Mouse (Mus musculus) heart, embryonic 11.5 days (tissue): ENCODE measurements around the gene Slc47a1. TPM values are rescaled to one million over a fixed set of nuclear protein-coding genes. Genes with fewer than 3 reads are reported as not detected.

Experiments
- ATAC-seq: fragments of 200-750 bp; cut with Nextera tagmentation; replicated peaks from 2 replicates; pipeline ENCODE4 v1.8.0; 2017; ENCODE audit warnings: moderate library complexity; ENCODE audit not compliant: insufficient number of reproducible peaks, low FRiP score, low TSS enrichment
- H3K27ac ChIP-seq: fragments of 300-500 bp; sonication (generic); 2 replicates; pipeline ENCODE4 v1.5.1; 2014; ENCODE audit warnings: mild to moderate bottlenecking, low read depth, low read length
- H3K27me3 ChIP-seq: fragments of 300-500 bp; sonication (generic); 2 replicates; pipeline ENCODE4 v1.6.1; 2014; ENCODE audit warnings: mild to moderate bottlenecking, low read length, mixed read lengths; ENCODE audit not compliant: control insufficient read depth, insufficient read depth
- H3K36me3 ChIP-seq: fragments of 300-500 bp; sonication (generic); 2 replicates; pipeline ENCODE4 v1.6.1; 2014; ENCODE audit warnings: mild to moderate bottlenecking, low read length, moderate library complexity, mixed read lengths; ENCODE audit not compliant: control insufficient read depth, insufficient read depth
- H3K4me1 ChIP-seq: fragments of 300-500 bp; sonication (generic); 2 replicates; pipeline ENCODE4 v1.6.1; 2014; ENCODE audit warnings: low read length; ENCODE audit not compliant: control insufficient read depth, insufficient read depth
- H3K4me2 ChIP-seq: fragments of 300-500 bp; sonication (generic); 2 replicates; pipeline ENCODE4 v1.6.1; 2014; ENCODE audit warnings: mild to moderate bottlenecking, moderate library complexity
- H3K4me3 ChIP-seq: fragments of 300-500 bp; sonication (generic); 2 replicates; pipeline ENCODE4 v1.5.1; 2014; ENCODE audit warnings: low read depth, low read length
- H3K9ac ChIP-seq: fragments of 300-500 bp; sonication (generic); 2 replicates; pipeline ENCODE4 v1.6.1; 2014; ENCODE audit warnings: mild to moderate bottlenecking, low read depth, low read length, moderate library complexity
- H3K9me3 ChIP-seq: fragments of 300-500 bp; sonication (generic); replicated peaks from 2 replicates; pipeline ENCODE4 v1.6.1; 2016; ENCODE audit warnings: low read length; ENCODE audit not compliant: control insufficient read depth
- WGBS: fragments of 180-500 bp; shearing (Covaris S2); extraction: QIAGEN DNeasy Blood & Tissue Kit; methylation state at CpG from one replicate; pipeline ENCODE4 v1.1.7; 2014; ENCODE audit not compliant: insufficient replicate concordance; 5-methylcytosine and 5-hydroxymethylcytosine counted together
- polyA plus RNA-seq: library from polyadenylated mRNA; unstranded; fragments of >200 nt; fragmentation: Nextera tagmentation; extraction: Ambion mirVana; gene quantifications from 2 replicates; pipeline ENCODE4 v1.2.1, GENCODE M21; 2014

Gene Slc47a1
- polyA plus RNA-seq, 1 experiment from 2014 or later, result 20.2 TPM

DNA sequence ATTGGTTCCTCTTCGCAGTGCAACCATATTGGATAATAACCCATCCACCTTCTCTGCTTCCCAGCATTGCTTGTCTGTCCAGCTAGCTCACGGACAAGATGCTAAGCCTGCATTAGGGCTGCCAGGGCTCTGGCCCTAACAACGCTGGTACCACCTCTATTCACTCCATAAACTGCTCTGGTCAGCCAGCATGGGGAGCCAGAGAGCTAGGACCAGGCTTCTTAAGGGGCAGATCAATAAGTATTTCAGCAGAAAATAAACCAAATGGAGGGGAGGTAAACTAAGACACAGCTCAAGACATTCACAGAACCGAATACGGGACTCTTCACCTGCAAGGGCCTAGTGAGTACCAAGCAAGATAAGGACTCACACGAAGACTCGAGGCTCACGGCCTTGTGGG is 32.0 kb downstream of the Slc47a1 start:
- Histone ChIP-seq H3K9ac (no peak overlapping the region), H3K9me3 (no peaks in the 10 kb centered on the region), H3K4me2 (no peak overlapping the region), H3K36me3 (no peaks in the 10 kb centered on the region), H3K4me1 (no peaks in the 10 kb centered on the region), H3K27me3 (peaks cover 32% of the 10 kb centered on the region), H3K4me3 (no peak overlapping the region), H3K27ac (no peak overlapping the region)
- no peak for ATAC-seq
- WGBS, result 58% methylated on average over 8 of the region's 8 CpGs

DNA sequence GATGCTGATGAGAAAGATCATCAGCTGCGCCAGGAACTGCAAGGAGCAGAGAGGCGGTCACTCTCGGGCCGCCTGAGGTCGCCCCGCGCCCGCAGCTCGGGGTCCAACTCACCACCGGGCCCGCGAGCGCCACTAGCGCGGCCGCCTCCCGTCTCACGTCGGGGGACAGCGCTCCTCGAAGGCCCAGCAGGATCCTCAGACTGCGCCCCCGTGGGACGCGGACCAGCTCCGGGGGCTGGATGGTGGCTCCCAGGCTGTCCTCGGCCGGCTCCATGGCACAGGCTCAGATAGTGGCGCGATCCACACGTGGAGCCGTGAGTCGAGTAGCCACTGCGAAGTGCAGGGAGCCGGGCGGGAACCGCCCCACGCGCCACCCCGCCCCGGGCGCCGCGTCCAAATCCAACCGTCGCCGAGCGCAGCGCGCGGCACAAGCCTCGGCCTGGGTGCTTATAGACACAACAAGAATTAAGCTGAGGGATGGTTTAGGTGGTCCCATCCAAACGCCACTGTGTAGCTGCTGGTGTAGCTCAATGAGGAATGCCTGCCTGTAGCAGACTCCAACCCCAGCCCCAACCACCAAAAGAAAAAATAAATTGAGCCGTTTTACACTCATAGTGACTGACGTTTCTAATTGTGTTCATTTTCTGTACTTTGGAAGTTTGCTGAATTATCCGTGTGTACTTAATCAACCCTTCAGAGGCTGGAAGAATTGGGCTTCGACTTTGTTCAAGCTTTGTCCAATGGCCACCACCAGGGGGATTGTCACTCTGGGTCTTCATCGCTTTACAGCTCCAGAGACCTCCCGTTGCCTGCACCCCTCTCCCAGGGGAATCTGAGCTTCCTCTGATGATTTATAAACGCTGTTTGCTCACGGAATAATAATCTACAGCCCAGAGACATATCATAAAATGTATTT is 35.4 kb downstream of the Slc47a1 start, which contains the start of gene Slc47a2:
Slc47a2 (minus strand) TSS at position 356 of the 916 bp plus-strand sequence.
- 3% methylated on average over 61 of the region's 61 CpGs for WGBS
- Histone ChIP-seq H3K36me3 (no peaks in the 10 kb centered on the region), H3K9ac (no peak within 1 kb of the TSS), H3K27ac (no peak within 1 kb of the TSS), H3K27me3 (peaks cover 29% of the 10 kb centered on the region), H3K4me2 (peak within 1 kb of the TSS; percentile 83), H3K4me3 (peak within 1 kb of the TSS; percentile 44), H3K4me1 (no peaks in the 10 kb centered on the region), H3K9me3 (no peaks in the 10 kb centered on the region)
- 0 out of 2 replicates have a peak, but pooled peaks have one; percentile 7 for ATAC-seq

GRCm38 (mm10) chr11:61341971-61342370 is 36.2 kb downstream of the Slc47a1 start:
- Histone ChIP-seq H3K27ac (no peak overlapping the region), H3K9me3 (no peaks in the 10 kb centered on the region), H3K27me3 (peaks cover 29% of the 10 kb centered on the region), H3K9ac (no peak overlapping the region), H3K4me3 (peak overlapping the region; percentile 44), H3K4me1 (no peaks in the 10 kb centered on the region), H3K36me3 (no peaks in the 10 kb centered on the region), H3K4me2 (peak overlapping the region; percentile 83)
- ATAC-seq, result no peak
- 19% methylated on average over 10 of the region's 10 CpGs for WGBS

- WGBS, result 57% methylated on average over 4 of the region's 4 CpGs
- ATAC-seq, result no peak
- peaks cover 29% of the 10 kb centered on the region for H3K27me3 ChIP-seq
- H3K4me2 ChIP-seq, result no peak overlapping the region
- no peak overlapping the region for H3K27ac ChIP-seq
- no peaks in the 10 kb centered on the region for H3K4me1 ChIP-seq
- no peaks in the 10 kb centered on the region for H3K36me3 ChIP-seq
- no peaks in the 10 kb centered on the region for H3K9me3 ChIP-seq
- H3K4me3 ChIP-seq, result no peak overlapping the region
- no peak overlapping the region for H3K9ac ChIP-seq
Measured at GRCm38 (mm10) chr11:61341233-61341632, 36.9 kb downstream of the Slc47a1 start.

DNA sequence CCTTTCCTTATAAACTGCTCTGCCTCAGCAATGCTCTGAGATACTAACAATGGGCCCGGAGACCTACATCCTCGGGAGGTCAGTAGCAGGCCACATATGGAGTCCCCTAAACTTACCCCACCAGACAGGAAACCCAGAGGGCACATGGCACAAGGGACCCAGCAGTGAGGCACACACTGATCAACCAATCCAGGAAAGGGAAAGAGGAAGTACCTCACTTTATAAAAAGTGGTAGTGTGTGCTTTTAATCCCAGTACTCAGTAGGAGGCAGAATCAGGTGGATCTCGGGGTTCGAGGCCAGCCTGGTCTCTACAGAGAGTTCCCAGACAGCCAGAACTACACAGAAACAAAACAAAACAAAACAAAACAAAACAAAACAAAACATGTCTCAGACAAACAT is 37.8 kb downstream of the Slc47a1 start:
- no peaks in the 10 kb centered on the region for H3K9me3 ChIP-seq
- H3K27me3 ChIP-seq, result peaks cover 27% of the 10 kb centered on the region
- no peaks in the 10 kb centered on the region for H3K36me3 ChIP-seq
- H3K4me3 ChIP-seq, result no peak overlapping the region
- no peak overlapping the region for H3K4me2 ChIP-seq
- H3K27ac ChIP-seq, result no peak overlapping the region
- H3K4me1 ChIP-seq, result no peaks in the 10 kb centered on the region
- no peak for ATAC-seq
- no peak overlapping the region for H3K9ac ChIP-seq
- WGBS, result 77% methylated on average over 4 of the region's 4 CpGs

- no peaks in the 10 kb centered on the region for H3K9me3 ChIP-seq
- peaks cover 9% of the 10 kb centered on the region for H3K27me3 ChIP-seq
- no peak overlapping the region for H3K4me3 ChIP-seq
- H3K9ac ChIP-seq, result no peak overlapping the region
- no peak overlapping the region for H3K27ac ChIP-seq
- ATAC-seq, result no peak
- 68% methylated on average over 10 of the region's 10 CpGs for WGBS
- no peaks in the 10 kb centered on the region for H3K36me3 ChIP-seq
- no peak overlapping the region for H3K4me2 ChIP-seq
- no peaks in the 10 kb centered on the region for H3K4me1 ChIP-seq
Measured at GRCm38 (mm10) chr11:61337586-61337985, 40.6 kb downstream of the Slc47a1 start.

GRCm38 (mm10) chr11:61320904-61321687 is 57.0 kb downstream of the Slc47a1 start:
- Histone ChIP-seq H3K36me3 (no peaks in the 10 kb centered on the region), H3K9ac (no peak overlapping the region), H3K27me3 (no peaks in the 10 kb centered on the region), H3K4me3 (no peak overlapping the region), H3K27ac (no peak overlapping the region), H3K4me2 (no peak overlapping the region), H3K4me1 (peaks cover 18% of the 10 kb centered on the region), H3K9me3 (no peaks in the 10 kb centered on the region)
- 54% methylated on average over 10 of the region's 10 CpGs for WGBS
- no peak for ATAC-seq

DNA sequence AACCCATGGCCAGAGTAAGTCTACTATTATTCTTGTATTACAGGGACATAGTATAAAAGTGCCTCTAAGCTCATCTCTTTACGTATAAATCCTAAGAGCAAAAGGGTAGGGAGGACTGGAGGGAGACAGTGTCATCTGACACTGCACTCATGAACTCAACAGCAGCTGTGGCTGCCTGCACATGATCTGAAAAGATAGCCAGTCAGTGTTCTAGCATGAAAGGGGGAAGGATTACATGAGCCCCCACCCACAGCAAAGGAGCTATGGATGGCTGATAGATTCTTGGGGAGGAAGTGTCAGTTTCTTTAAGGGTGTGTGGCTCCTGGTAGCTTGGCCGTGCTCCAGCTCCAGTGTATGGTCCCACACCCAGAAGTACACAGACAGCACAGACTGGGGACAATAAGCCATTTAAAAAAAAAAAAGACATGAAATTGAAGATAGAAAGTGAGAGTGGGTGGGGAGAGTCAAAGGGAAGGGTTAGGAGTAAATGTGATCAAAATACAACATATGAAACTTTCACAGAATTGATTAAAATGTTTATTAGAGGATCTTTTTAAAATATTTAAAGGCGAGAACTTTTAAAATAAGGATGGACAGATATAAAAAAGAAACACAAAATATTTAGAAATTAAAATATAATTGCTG is 58.1 kb downstream of the Slc47a1 start:
- Histone ChIP-seq H3K4me2 (peak overlapping the region; percentile 38), H3K4me3 (no peak overlapping the region), H3K27ac (peak overlapping the region; percentile 68), H3K9ac (no peak overlapping the region), H3K36me3 (no peaks in the 10 kb centered on the region), H3K9me3 (no peaks in the 10 kb centered on the region), H3K27me3 (no peaks in the 10 kb centered on the region), H3K4me1 (peaks cover 18% of the 10 kb centered on the region)
- 44% methylated on average over 3 of the region's 3 CpGs for WGBS
- ATAC-seq, result 0 out of 2 replicates have a peak, but pooled peaks have one; percentile 4
